Mouse (Mus musculus): ENCODE data around the gene Best1. TPM values are rescaled to one million over a fixed set of nuclear protein-coding genes. Genes with fewer than 3 reads are reported as not detected.

The Best1 gene
- polyA plus RNA-seq, 1 experiment = 1.2 TPM

GRCm38 (mm10) chr19:9938824-9939303, 62.6 kb downstream of the Best1 start:
- TF ChIP-seq CTCF (IDR thresholded peaks at IDR 0.05; ENCODE audit: borderline replicate concordance, extremely low read depth, insufficient read depth, insufficient read length) (no peak), POLR2A (IDR thresholded peaks at IDR 0.05; ENCODE audit: borderline replicate concordance, extremely low read depth, insufficient read depth, insufficient read length, poor library complexity, severe bottlenecking) (no peak)
- no peak for DNase-seq (ENCODE audit: low read depth)

- DNase-seq (ENCODE audit: low read depth) = no peak
- TF ChIP-seq CTCF (IDR thresholded peaks at IDR 0.05; ENCODE audit: borderline replicate concordance, extremely low read depth, insufficient read depth, insufficient read length) = no peak
These were observed 63.1 kb downstream of the Best1 start for GRCm38 (mm10) chr19:9938156-9938823.

- DNase-seq (ENCODE audit: low read depth) = no peak
- no peak for TF ChIP-seq POLR2A (IDR thresholded peaks at IDR 0.05; ENCODE audit: borderline replicate concordance, extremely low read depth, insufficient read depth, insufficient read length, poor library complexity, severe bottlenecking)
These were observed 64.0 kb downstream of the Best1 start for GRCm38 (mm10) chr19:9937428-9937827.

GRCm38 (mm10) chr19:9936579-9936978, 64.9 kb downstream of the Best1 start:
- no peak for DNase-seq (ENCODE audit: low read depth)
- TF ChIP-seq CTCF (IDR thresholded peaks at IDR 0.05; ENCODE audit: borderline replicate concordance, extremely low read depth, insufficient read depth, insufficient read length) (no peak), POLR2A (IDR thresholded peaks at IDR 0.05; ENCODE audit: borderline replicate concordance, extremely low read depth, insufficient read depth, insufficient read length, poor library complexity, severe bottlenecking) (no peak)

Other genes with a start within 250 kb of the Best1 start
- not detected in 2 replicates for gene Scgb2a2, start 154.1 kb downstream of the Best1 start, polyA plus RNA-seq (2012; rRNA removed)
- 26.0 and 29.5 TPM in 2 replicates for gene Incenp, start 102.1 kb downstream of the Best1 start, polyA plus RNA-seq (2012; rRNA removed)
- 574 and 777 TPM in 2 replicates for gene Fth1, start 21.0 kb downstream of the Best1 start, polyA plus RNA-seq (2012; rRNA removed)
- 19.5 and 20.0 TPM in 2 replicates for gene Rab3il1, start within 50 bp of the Best1 start, polyA plus RNA-seq (2012; rRNA removed)
- 42.8 and 44.8 TPM in 2 replicates for gene Fads3, start 39.9 kb upstream of the Best1 start, polyA plus RNA-seq (2012; rRNA removed)
- 195 and 216 TPM in 2 replicates for gene Fads2, start 100.1 kb upstream of the Best1 start, polyA plus RNA-seq (2012; rRNA removed)
- gene Fads1, start 181.3 kb upstream of the Best1 start, polyA plus RNA-seq (2012; rRNA removed) = 136 and 139 TPM in 2 replicates
- gene Tmem258, start 202.4 kb upstream of the Best1 start, polyA plus RNA-seq (2012; rRNA removed) = 108 and 164 TPM in 2 replicates
- gene Fen1, start 202.5 kb upstream of the Best1 start, polyA plus RNA-seq (2012; rRNA removed) = 26.6 and 34.3 TPM in 2 replicates
- gene Myrf, start 239.1 kb upstream of the Best1 start, polyA plus RNA-seq (2012; rRNA removed) = 1.4 and 2.4 TPM in 2 replicates